Mouse (Mus musculus): ENCODE measurements around the gene Rap1a.

The Rap1a gene

GRCm38 (mm10) chr3:105803600-105803999 lies 2.5 kb upstream of the Rap1a start:
- DNase-seq: no peak

- DNase-seq: no peak
Measured at GRCm38 (mm10) chr3:105800675-105801190, 403 bp downstream of the Rap1a start.

- DNase-seq: no peak
Measured at GRCm38 (mm10) chr3:105800156-105800674, 921 bp downstream of the Rap1a start.

- no peak for DNase-seq
Measured at GRCm38 (mm10) chr3:105799375-105799774, 1.8 kb downstream of the Rap1a start.

GRCm38 (mm10) chr3:105798770-105799169 lies 2.4 kb downstream of the Rap1a start:
- DNase-seq: no peak

GRCm38 (mm10) chr3:105797427-105797826 lies 3.7 kb downstream of the Rap1a start:
- DNase-seq: no peak

- no peak for DNase-seq
Measured at GRCm38 (mm10) chr3:105796761-105797160, 4.4 kb downstream of the Rap1a start.

GRCm38 (mm10) chr3:105794309-105794708 lies 6.8 kb downstream of the Rap1a start:
- no peak for DNase-seq

GRCm38 (mm10) chr3:105792309-105792708 lies 8.8 kb downstream of the Rap1a start:
- DNase-seq: no peak

GRCm38 (mm10) chr3:105791129-105791528 lies 10.0 kb downstream of the Rap1a start:
- no peak for DNase-seq

GRCm38 (mm10) chr3:105790338-105790737 lies 10.8 kb downstream of the Rap1a start:
- no peak for DNase-seq

GRCm38 (mm10) chr3:105789776-105790175 lies 11.4 kb downstream of the Rap1a start:
- no peak for DNase-seq

- DNase-seq: no peak
Measured at GRCm38 (mm10) chr3:105787328-105787727, 13.8 kb downstream of the Rap1a start.

- DNase-seq: no peak
Measured at GRCm38 (mm10) chr3:105785865-105786264, 15.3 kb downstream of the Rap1a start.

GRCm38 (mm10) chr3:105783809-105784208 lies 17.3 kb downstream of the Rap1a start:
- DNase-seq: no peak

GRCm38 (mm10) chr3:105782406-105782805 lies 18.7 kb downstream of the Rap1a start:
- no peak for DNase-seq

GRCm38 (mm10) chr3:105777997-105778396 lies 23.1 kb downstream of the Rap1a start:
- no peak for DNase-seq

- DNase-seq: no peak
Measured at GRCm38 (mm10) chr3:105774496-105774895, 26.6 kb downstream of the Rap1a start.

GRCm38 (mm10) chr3:105771534-105771933 lies 29.6 kb downstream of the Rap1a start:
- DNase-seq: no peak

GRCm38 (mm10) chr3:105770836-105771235 lies 30.3 kb downstream of the Rap1a start:
- no peak for DNase-seq

- DNase-seq: no peak
Measured at GRCm38 (mm10) chr3:105769380-105769779, 31.8 kb downstream of the Rap1a start.

- DNase-seq: no peak
Measured at GRCm38 (mm10) chr3:105768529-105768928, 32.6 kb downstream of the Rap1a start.

- DNase-seq: no peak
Measured at GRCm38 (mm10) chr3:105763132-105763851, 37.8 kb downstream of the Rap1a start.

- DNase-seq: no peak
Measured at GRCm38 (mm10) chr3:105760063-105760462, 41.1 kb downstream of the Rap1a start.

- DNase-seq: no peak
Measured at GRCm38 (mm10) chr3:105758658-105759057, 42.5 kb downstream of the Rap1a start.
